Mouse (Mus musculus) lung, postnatal 0 days (tissue): ENCODE results near the gene Ppfia1.

Source experiments
- CTCF ChIP-seq: IDR thresholded peaks from 2 replicates; pipeline ENCODE4 v1.5.1; 2016; ENCODE audit warnings: antibody characterized with exemption, mild to moderate bottlenecking
- EP300 ChIP-seq: IDR thresholded peaks from 2 replicates; pipeline ENCODE4 v1.6.1; 2016; ENCODE audit warnings: antibody characterized with exemption, mild to moderate bottlenecking, control low read depth

- TF ChIP-seq CTCF (no peak), EP300 (no peak)
Observed at GRCm38 (mm10) chr7:144461246-144461902, 92.2 kb downstream of the Ppfia1 start.
